Mouse (Mus musculus): Measurements from ENCODE around the gene Fkbp10. TPM values are rescaled to one million over a fixed set of nuclear protein-coding genes. Genes with fewer than 3 reads are reported as not detected.

Fkbp10 gene
- polyA plus RNA-seq, 1 experiment from 2014 or later: 36.6 TPM

DNA sequence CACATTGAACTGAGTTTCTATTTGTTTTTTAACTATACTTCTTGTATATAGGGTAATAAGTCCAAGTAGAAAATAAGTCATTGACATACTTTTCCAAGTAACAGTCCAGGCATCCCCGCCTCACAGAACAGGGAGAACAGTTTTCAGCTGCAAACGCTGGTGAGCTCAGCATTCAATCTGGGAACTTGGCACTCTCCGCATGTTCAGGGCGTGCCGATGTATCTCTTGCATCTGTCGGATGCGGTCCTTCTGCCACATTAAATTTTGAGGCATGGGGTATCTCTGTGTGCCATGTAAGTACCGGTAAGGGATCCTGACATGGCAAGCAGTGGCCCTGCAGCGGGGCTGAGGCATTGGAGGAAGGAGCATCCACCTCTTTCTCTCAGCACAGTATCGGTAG, 47.2 kb downstream of the Fkbp10 start:
- ATAC-seq (replicated peaks; ENCODE audit: low FRiP score): no peak
- H3K36me3 ChIP-seq (ENCODE audit: control insufficient read depth, insufficient read depth, low read length): no peaks in the 10 kb centered on the region; the same call in 1 of the 2 replicates
- 95% methylated on average over 10 of the region's 10 CpGs for WGBS

DNA sequence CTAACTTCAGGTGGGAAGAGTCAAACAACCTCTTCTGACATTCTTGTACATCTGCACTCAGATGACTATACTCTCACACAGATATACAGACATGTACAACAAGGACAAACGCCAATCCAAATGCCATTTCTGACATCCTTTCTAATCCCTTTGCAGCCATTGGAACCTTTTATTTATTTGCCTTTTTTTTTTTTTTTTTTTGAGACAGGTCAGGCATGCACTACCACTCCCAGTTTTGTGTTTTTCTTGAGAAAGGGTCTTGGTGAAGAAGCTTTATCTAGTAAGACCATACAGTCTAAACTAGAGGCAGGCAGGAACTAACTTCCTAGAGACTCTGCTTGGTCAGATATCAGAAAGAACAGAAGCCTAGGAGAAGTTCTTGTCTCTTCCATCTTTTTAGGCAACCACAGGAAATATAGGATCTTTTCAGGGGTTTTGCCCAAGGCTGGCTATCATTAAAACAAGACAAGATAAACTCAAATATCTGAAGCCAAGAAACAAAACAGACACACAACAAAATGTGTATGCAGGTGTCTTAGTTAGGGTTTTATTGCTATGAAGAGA, 49.8 kb downstream of the Fkbp10 start:
- Histone ChIP-seq H3K4me3 (ENCODE audit: low read depth, low read length) (no peak overlapping the region), H3K9ac (ENCODE audit: low read length) (no peak overlapping the region), H3K27me3 (ENCODE audit: control insufficient read depth, insufficient read depth, low read length) (no peaks in the 10 kb centered on the region), H3K4me2 (ENCODE audit: low read depth, low read length, severe bottlenecking) (no peak overlapping the region), H3K4me1 (replicated peaks; ENCODE audit: control insufficient read depth, insufficient read depth, low read length) (no peaks in the 10 kb centered on the region), H3K36me3 (ENCODE audit: control insufficient read depth, insufficient read depth, low read length) (no peaks in the 10 kb centered on the region; the same call in 1 of the 2 replicates), H3K9me3 (ENCODE audit: control insufficient read depth, low read length) (no peaks in the 10 kb centered on the region), H3K27ac (ENCODE audit: low read depth, low read length) (no peak overlapping the region)
- DNase-seq (ENCODE audit: low spot score) (no peak), ATAC-seq (replicated peaks; ENCODE audit: low FRiP score) (no peak)
- 93% methylated on average over 1 of the region's 1 CpGs for WGBS

More for the DNA sequence above, 47.2 kb downstream of the Fkbp10 start:
- no peaks in the 10 kb centered on the region for H3K4me1 ChIP-seq (replicated peaks; ENCODE audit: control insufficient read depth, insufficient read depth, low read length)
- no peaks in the 10 kb centered on the region for H3K9me3 ChIP-seq (ENCODE audit: control insufficient read depth, low read length)
- DNase-seq (ENCODE audit: low spot score): no peak
- no peaks in the 10 kb centered on the region for H3K27me3 ChIP-seq (ENCODE audit: control insufficient read depth, insufficient read depth, low read length)
- no peak overlapping the region for H3K9ac ChIP-seq (ENCODE audit: low read length)
- no peak overlapping the region for H3K4me3 ChIP-seq (ENCODE audit: low read depth, low read length)
- H3K4me2 ChIP-seq (ENCODE audit: low read depth, low read length, severe bottlenecking): no peak overlapping the region
- no peak overlapping the region for H3K27ac ChIP-seq (ENCODE audit: low read depth, low read length)

DNA sequence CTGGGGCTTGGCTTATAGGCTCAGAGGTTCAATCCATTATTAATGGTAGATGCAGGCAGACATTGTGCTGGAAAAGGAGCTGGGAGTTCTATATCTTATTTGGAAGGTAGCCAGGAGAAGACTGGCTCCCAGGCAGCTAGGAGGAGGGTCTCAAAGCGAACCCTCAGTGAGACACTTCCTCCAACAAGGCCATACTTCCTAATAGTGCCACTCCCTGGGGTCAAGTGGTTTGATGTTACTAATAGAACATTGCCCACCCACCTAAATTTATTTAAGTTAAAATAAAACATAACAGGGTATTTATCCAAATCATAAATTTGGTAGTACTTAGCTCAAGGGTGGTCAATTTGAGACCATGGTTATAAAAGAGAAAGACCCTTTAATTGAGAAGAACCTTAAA, 50.3 kb downstream of the Fkbp10 start:
- no peak for ATAC-seq (replicated peaks; ENCODE audit: low FRiP score)
- DNase-seq (ENCODE audit: low spot score): no peak
- Histone ChIP-seq H3K4me1 (replicated peaks; ENCODE audit: control insufficient read depth, insufficient read depth, low read length) (peaks cover 3% of the 10 kb centered on the region; the same call in 1 of the 2 replicates), H3K36me3 (ENCODE audit: control insufficient read depth, insufficient read depth, low read length) (no peaks in the 10 kb centered on the region; the same call in 1 of the 2 replicates), H3K27ac (ENCODE audit: low read depth, low read length) (no peak overlapping the region), H3K27me3 (ENCODE audit: control insufficient read depth, insufficient read depth, low read length) (no peaks in the 10 kb centered on the region), H3K9me3 (ENCODE audit: control insufficient read depth, low read length) (no peaks in the 10 kb centered on the region), H3K4me3 (ENCODE audit: low read depth, low read length) (no peak overlapping the region), H3K9ac (ENCODE audit: low read length) (no peak overlapping the region), H3K4me2 (ENCODE audit: low read depth, low read length, severe bottlenecking) (no peak overlapping the region)
- WGBS: 86% methylated on average over 1 of the region's 1 CpGs

DNA sequence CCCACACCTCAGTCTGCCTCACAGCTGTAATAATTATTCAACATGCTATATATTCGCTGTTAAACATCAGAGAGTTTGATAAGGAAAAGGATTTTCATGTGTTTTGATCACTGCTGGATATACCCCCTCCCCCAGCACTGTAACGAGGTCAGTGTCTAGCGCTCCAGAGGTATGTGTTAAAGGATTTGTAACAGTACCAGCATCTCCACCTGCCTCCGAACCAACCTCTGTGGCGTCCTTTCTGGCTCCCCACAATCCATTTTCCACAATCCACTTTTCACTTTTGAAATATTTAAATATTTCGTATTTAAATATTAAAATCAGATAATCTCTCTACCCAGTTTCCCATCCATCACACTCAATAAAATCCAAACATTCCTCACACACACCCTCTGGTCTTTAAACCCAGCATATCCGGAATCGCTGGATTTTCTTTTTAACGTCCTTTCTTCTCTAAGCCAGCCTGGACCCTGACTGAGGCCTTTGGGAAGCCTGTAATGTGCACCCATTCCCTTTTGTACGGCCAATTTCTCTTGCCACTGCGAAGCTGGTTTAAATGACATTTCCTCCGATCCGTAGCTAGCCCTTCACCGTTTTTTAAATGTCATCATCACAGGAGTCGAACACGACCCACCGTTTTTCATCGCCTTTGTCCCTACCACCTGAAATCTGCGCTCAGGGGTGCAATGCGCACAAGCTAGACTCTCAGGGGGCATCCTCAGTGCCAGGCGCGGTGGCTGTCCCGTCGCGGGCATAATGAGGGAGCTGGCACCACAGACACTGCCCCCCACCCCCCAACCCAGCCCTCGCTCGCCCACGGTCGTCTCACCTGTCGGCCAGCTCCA, 56.1 kb downstream of the Fkbp10 start:
- DNase-seq (ENCODE audit: low spot score) (peak; percentile 41), ATAC-seq (replicated peaks; ENCODE audit: low FRiP score) (0 out of 2 replicates have a peak, but pooled peaks have one; percentile 3)
- Histone ChIP-seq H3K9me3 (ENCODE audit: control insufficient read depth, low read length) (no peaks in the 10 kb centered on the region), H3K4me2 (ENCODE audit: low read depth, low read length, severe bottlenecking) (peak overlapping the region; percentile 85), H3K36me3 (ENCODE audit: control insufficient read depth, insufficient read depth, low read length) (peaks cover 3% of the 10 kb centered on the region; the same call in 1 of the 2 replicates), H3K9ac (ENCODE audit: low read length) (peak overlapping the region; percentile 95), H3K27me3 (ENCODE audit: control insufficient read depth, insufficient read depth, low read length) (no peaks in the 10 kb centered on the region), H3K4me3 (ENCODE audit: low read depth, low read length) (peak overlapping the region; percentile 96), H3K27ac (ENCODE audit: low read depth, low read length) (peak overlapping the region; percentile 75; the same call in 1 of the 2 replicates), H3K4me1 (replicated peaks; ENCODE audit: control insufficient read depth, insufficient read depth, low read length) (peaks cover 8% of the 10 kb centered on the region; the same call in 1 of the 2 replicates)
- 4% methylated on average over 30 of the region's 30 CpGs for WGBS

DNA sequence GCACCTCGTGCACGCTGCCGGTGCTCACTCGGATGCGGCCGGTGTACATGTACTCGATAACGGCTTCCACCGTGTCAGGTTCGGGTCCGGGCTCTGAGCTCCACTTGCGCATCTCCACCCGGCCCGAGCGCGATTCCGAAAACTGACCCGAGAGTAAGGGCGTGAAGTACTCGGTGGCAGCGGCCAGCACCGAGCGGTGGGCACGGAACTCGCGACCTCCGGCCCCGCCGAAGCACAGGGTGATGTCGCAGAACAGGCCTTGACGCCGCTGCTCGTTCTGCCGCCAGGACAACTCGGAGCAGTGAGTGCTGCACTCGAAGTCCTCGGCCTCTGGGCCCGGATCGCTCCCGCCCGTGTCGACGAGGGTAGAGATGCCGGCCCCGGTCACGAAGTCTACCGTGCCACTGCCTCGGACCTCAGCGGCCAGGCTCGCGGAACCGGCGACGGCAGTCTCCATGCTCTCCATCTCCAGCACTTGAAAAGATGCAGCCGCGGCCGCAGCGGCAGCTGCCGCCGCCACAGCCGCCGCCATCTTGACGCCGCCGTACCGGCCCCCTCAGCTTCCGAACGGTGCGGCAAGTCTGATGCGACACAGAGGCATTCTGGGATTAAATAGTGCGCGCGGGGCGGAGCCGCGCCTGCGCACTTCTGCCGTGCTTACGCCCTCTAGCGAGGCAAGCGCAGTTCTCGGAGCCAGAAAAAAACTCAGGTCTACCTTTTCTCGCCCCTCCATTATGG, 56.9 kb downstream of the Fkbp10 start, which contains the start of gene Klhl11:
Gene Klhl11, minus strand, starts transcription at position 545 of the 738 bp plus-strand sequence.
- DNase-seq (ENCODE audit: low spot score) (peak; percentile 96), ATAC-seq (replicated peaks; ENCODE audit: low FRiP score) (peak; percentile 91)
- no peaks in the 10 kb centered on the region for H3K27me3 ChIP-seq (ENCODE audit: control insufficient read depth, insufficient read depth, low read length)
- H3K36me3 ChIP-seq (ENCODE audit: control insufficient read depth, insufficient read depth, low read length): peaks cover 3% of the 10 kb centered on the region; the same call in 1 of the 2 replicates
- WGBS: 0% methylated on average over 82 of the region's 83 CpGs
- H3K4me3 ChIP-seq (ENCODE audit: low read depth, low read length): peak within 1 kb of the TSS; percentile 96
- peaks cover 8% of the 10 kb centered on the region; the same call in 1 of the 2 replicates for H3K4me1 ChIP-seq (replicated peaks; ENCODE audit: control insufficient read depth, insufficient read depth, low read length)
- H3K9me3 ChIP-seq (ENCODE audit: control insufficient read depth, low read length): no peaks in the 10 kb centered on the region
- peak within 1 kb of the TSS; percentile 95 for H3K9ac ChIP-seq (ENCODE audit: low read length)
- peak within 1 kb of the TSS; percentile 85 for H3K4me2 ChIP-seq (ENCODE audit: low read depth, low read length, severe bottlenecking)
- H3K27ac ChIP-seq (ENCODE audit: low read depth, low read length): peak within 1 kb of the TSS; percentile 75

DNA sequence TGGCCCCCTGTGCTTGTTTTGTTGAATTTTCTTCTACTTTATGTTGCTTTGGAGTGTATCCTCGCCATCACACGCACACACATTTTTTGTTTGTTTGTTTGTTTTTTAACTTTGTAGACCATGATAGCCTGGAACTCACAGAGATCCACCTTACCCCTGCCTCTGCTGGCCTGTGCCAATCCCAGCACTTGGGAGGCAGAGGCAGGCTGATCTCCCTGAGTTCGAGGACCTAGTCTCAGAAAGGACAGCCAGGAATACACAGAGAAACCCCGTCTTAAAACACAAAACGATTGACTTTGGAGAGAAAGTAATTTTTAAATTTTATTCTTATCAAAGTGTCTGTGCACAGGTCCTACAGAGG, 57.4 kb downstream of the Fkbp10 start:
- Histone ChIP-seq H3K27ac (ENCODE audit: low read depth, low read length) (no peak overlapping the region), H3K4me3 (ENCODE audit: low read depth, low read length) (peak overlapping the region; percentile 96), H3K36me3 (ENCODE audit: control insufficient read depth, insufficient read depth, low read length) (peaks cover 6% of the 10 kb centered on the region; the same call in 1 of the 2 replicates), H3K9me3 (ENCODE audit: control insufficient read depth, low read length) (no peaks in the 10 kb centered on the region), H3K4me1 (replicated peaks; ENCODE audit: control insufficient read depth, insufficient read depth, low read length) (peaks cover 8% of the 10 kb centered on the region; the same call in 1 of the 2 replicates), H3K9ac (ENCODE audit: low read length) (no peak overlapping the region), H3K4me2 (ENCODE audit: low read depth, low read length, severe bottlenecking) (no peak overlapping the region; the same call in 1 of the 2 replicates), H3K27me3 (ENCODE audit: control insufficient read depth, insufficient read depth, low read length) (no peaks in the 10 kb centered on the region)
- 32% methylated on average over 5 of the region's 5 CpGs for WGBS
- DNase-seq (ENCODE audit: low spot score): no peak
- peak; percentile 61 for ATAC-seq (replicated peaks; ENCODE audit: low FRiP score)

Small RNA genes lying within 50 kb of the gene (microRNA-seq; reads per million reads assigned to microRNA genes)
- not detected for gene Gm27374 (ENCODE audit: insufficient number of aligned reads)

Other genes with a start within 250 kb of the Fkbp10 start
- not detected in 2 replicates for gene Krt9, start 222.5 kb upstream of the Fkbp10 start, polyA plus RNA-seq (2014; fragmentation: Nextera tagmentation; extraction: Ambion mirVana)
- 1.6 and 1.7 TPM in 2 replicates for gene Krt14, start 208.1 kb upstream of the Fkbp10 start, polyA plus RNA-seq (2014; fragmentation: Nextera tagmentation; extraction: Ambion mirVana)
- not detected in 2 replicates for gene Krt16, start 166.8 kb upstream of the Fkbp10 start, polyA plus RNA-seq (2014; fragmentation: Nextera tagmentation; extraction: Ambion mirVana)
- gene Krt17, start 154.7 kb upstream of the Fkbp10 start, polyA plus RNA-seq (2014; fragmentation: Nextera tagmentation; extraction: Ambion mirVana): not detected in 2 replicates
- not detected in 2 replicates for gene Krt42, start 145.8 kb upstream of the Fkbp10 start, polyA plus RNA-seq (2014; fragmentation: Nextera tagmentation; extraction: Ambion mirVana)
- 1,675 and 1,791 TPM in 2 replicates for gene Eif1, start 95.8 kb upstream of the Fkbp10 start, polyA plus RNA-seq (2014; fragmentation: Nextera tagmentation; extraction: Ambion mirVana)
- 0.69 and 0.79 TPM in 2 replicates for gene Gast, start 81.3 kb upstream of the Fkbp10 start, polyA plus RNA-seq (2014; fragmentation: Nextera tagmentation; extraction: Ambion mirVana)
- 39.0 and 46.1 TPM in 2 replicates for gene Hap1, start 59.6 kb upstream of the Fkbp10 start, polyA plus RNA-seq (2014; fragmentation: Nextera tagmentation; extraction: Ambion mirVana)
- gene Jup, start 17.9 kb upstream of the Fkbp10 start, polyA plus RNA-seq (2014; fragmentation: Nextera tagmentation; extraction: Ambion mirVana): 33.3 and 35.5 TPM in 2 replicates
- gene P3h4, start 861 bp upstream of the Fkbp10 start, polyA plus RNA-seq (2014; fragmentation: Nextera tagmentation; extraction: Ambion mirVana): 17.8 and 18.9 TPM in 2 replicates
- gene Nt5c3b, start 26.1 kb downstream of the Fkbp10 start, polyA plus RNA-seq (2014; fragmentation: Nextera tagmentation; extraction: Ambion mirVana): 104 and 115 TPM in 2 replicates
- 0.41 and 0.85 TPM in 2 replicates for gene Klhl10, start 26.2 kb downstream of the Fkbp10 start, polyA plus RNA-seq (2014; fragmentation: Nextera tagmentation; extraction: Ambion mirVana)
- gene Klhl11, start 57.0 kb downstream of the Fkbp10 start, polyA plus RNA-seq (2014; fragmentation: Nextera tagmentation; extraction: Ambion mirVana): 15.5 and 15.7 TPM in 2 replicates
- gene Acly, start 112.3 kb downstream of the Fkbp10 start, polyA plus RNA-seq (2014; fragmentation: Nextera tagmentation; extraction: Ambion mirVana): 294 TPM in 2 replicates
- 1.3 and 1.9 TPM in 2 replicates for gene Ttc25, start 129.9 kb downstream of the Fkbp10 start, polyA plus RNA-seq (2014; fragmentation: Nextera tagmentation; extraction: Ambion mirVana)
- 18.3 and 20.3 TPM in 2 replicates for gene Cnp, start 159.2 kb downstream of the Fkbp10 start, polyA plus RNA-seq (2014; fragmentation: Nextera tagmentation; extraction: Ambion mirVana)
- 94.5 and 107 TPM in 2 replicates for gene Nkiras2, start 203.5 kb downstream of the Fkbp10 start, polyA plus RNA-seq (2014; fragmentation: Nextera tagmentation; extraction: Ambion mirVana)
- gene Dnajc7, start 204.5 kb downstream of the Fkbp10 start, polyA plus RNA-seq (2014; fragmentation: Nextera tagmentation; extraction: Ambion mirVana): 95.9 and 105 TPM in 2 replicates

Data from forebrain, embryonic 11.5 days (tissue).